Mouse (Mus musculus): ENCODE data around the gene Mtor. TPM values are rescaled to one million over a fixed set of nuclear protein-coding genes. Genes with fewer than 3 reads are reported as not detected.

The Mtor gene
- polyA plus RNA-seq, 1 experiment from 2014 or later: 33.0 TPM

GRCm38 (mm10) chr4:148563595-148563994, 115.2 kb downstream of the Mtor start:
- H3K4me2 ChIP-seq (ENCODE audit: low read depth, low read length): no peak overlapping the region
- WGBS: 98% methylated on average over 12 of the region's 12 CpGs
- no peak for ATAC-seq (ENCODE audit: low read depth)

GRCm38 (mm10) chr4:148570138-148570537, 121.7 kb downstream of the Mtor start:
- ATAC-seq (ENCODE audit: low read depth): no peak
- WGBS: 92% methylated on average over 10 of the region's 10 CpGs
- H3K9me3 ChIP-seq (ENCODE audit: control insufficient read depth, low read length): no peaks in the 10 kb centered on the region
- H3K4me3 ChIP-seq (ENCODE audit: low read depth, low read length): no peak overlapping the region
- no peak overlapping the region for H3K27ac ChIP-seq (ENCODE audit: low read depth, low read length)
- H3K36me3 ChIP-seq (ENCODE audit: control insufficient read depth, insufficient read depth, low read length): peaks cover 87% of the 10 kb centered on the region
- H3K4me2 ChIP-seq (ENCODE audit: low read depth, low read length): no peak overlapping the region
- H3K9ac ChIP-seq (replicated peaks; ENCODE audit: low read depth, low read length): no peak overlapping the region
- no peaks in the 10 kb centered on the region for H3K27me3 ChIP-seq (ENCODE audit: control insufficient read depth, insufficient read depth, low read length)
- no peaks in the 10 kb centered on the region for H3K4me1 ChIP-seq (ENCODE audit: control insufficient read depth, insufficient read depth, low read length)

More at GRCm38 (mm10) chr4:148563595-148563994, 115.2 kb downstream of the Mtor start:
- Histone ChIP-seq H3K36me3 (ENCODE audit: control insufficient read depth, insufficient read depth, low read length) (peaks cover 78% of the 10 kb centered on the region), H3K4me3 (ENCODE audit: low read depth, low read length) (no peak overlapping the region), H3K4me1 (ENCODE audit: control insufficient read depth, insufficient read depth, low read length) (no peaks in the 10 kb centered on the region), H3K9ac (replicated peaks; ENCODE audit: low read depth, low read length) (no peak overlapping the region), H3K27ac (ENCODE audit: low read depth, low read length) (no peak overlapping the region), H3K9me3 (ENCODE audit: control insufficient read depth, low read length) (no peaks in the 10 kb centered on the region), H3K27me3 (ENCODE audit: control insufficient read depth, insufficient read depth, low read length) (no peaks in the 10 kb centered on the region)

- H3K4me1 ChIP-seq (ENCODE audit: control insufficient read depth, insufficient read depth, low read length): no peaks in the 10 kb centered on the region
- no peak for ATAC-seq (ENCODE audit: low read depth)
- WGBS: 94% methylated on average over 9 of the region's 9 CpGs
- no peak overlapping the region for H3K4me3 ChIP-seq (ENCODE audit: low read depth, low read length)
- H3K27me3 ChIP-seq (ENCODE audit: control insufficient read depth, insufficient read depth, low read length): no peaks in the 10 kb centered on the region
- peaks cover 87% of the 10 kb centered on the region for H3K36me3 ChIP-seq (ENCODE audit: control insufficient read depth, insufficient read depth, low read length)
- no peaks in the 10 kb centered on the region for H3K9me3 ChIP-seq (ENCODE audit: control insufficient read depth, low read length)
- H3K4me2 ChIP-seq (ENCODE audit: low read depth, low read length): no peak overlapping the region
- no peak overlapping the region for H3K9ac ChIP-seq (replicated peaks; ENCODE audit: low read depth, low read length)
- H3K27ac ChIP-seq (ENCODE audit: low read depth, low read length): no peak overlapping the region
Measured at GRCm38 (mm10) chr4:148570693-148571295, 122.4 kb downstream of the Mtor start.

- H3K9me3 ChIP-seq (ENCODE audit: control insufficient read depth, low read length): no peaks in the 10 kb centered on the region
Measured at GRCm38 (mm10) chr4:148573222-148573621, 124.8 kb downstream of the Mtor start.

GRCm38 (mm10) chr4:148580765-148581164, 132.4 kb downstream of the Mtor start:
- H3K27me3 ChIP-seq (ENCODE audit: control insufficient read depth, insufficient read depth, low read length): no peaks in the 10 kb centered on the region
- no peak for ATAC-seq (ENCODE audit: low read depth)
- no peaks in the 10 kb centered on the region for H3K4me1 ChIP-seq (ENCODE audit: control insufficient read depth, insufficient read depth, low read length)
- no peak overlapping the region for H3K27ac ChIP-seq (ENCODE audit: low read depth, low read length)
- H3K9me3 ChIP-seq (ENCODE audit: control insufficient read depth, low read length): no peaks in the 10 kb centered on the region
- WGBS: 90% methylated on average over 9 of the region's 9 CpGs
- no peak overlapping the region for H3K4me2 ChIP-seq (ENCODE audit: low read depth, low read length)
- H3K36me3 ChIP-seq (ENCODE audit: control insufficient read depth, insufficient read depth, low read length): peaks cover 57% of the 10 kb centered on the region
- no peak overlapping the region for H3K9ac ChIP-seq (replicated peaks; ENCODE audit: low read depth, low read length)
- no peak overlapping the region for H3K4me3 ChIP-seq (ENCODE audit: low read depth, low read length)

More at GRCm38 (mm10) chr4:148573222-148573621, 124.8 kb downstream of the Mtor start:
- no peak overlapping the region for H3K9ac ChIP-seq (replicated peaks; ENCODE audit: low read depth, low read length)
- ATAC-seq (ENCODE audit: low read depth): no peak
- no peak overlapping the region for H3K27ac ChIP-seq (ENCODE audit: low read depth, low read length)
- WGBS: 92% methylated on average over 7 of the region's 7 CpGs
- H3K4me1 ChIP-seq (ENCODE audit: control insufficient read depth, insufficient read depth, low read length): no peaks in the 10 kb centered on the region
- H3K27me3 ChIP-seq (ENCODE audit: control insufficient read depth, insufficient read depth, low read length): no peaks in the 10 kb centered on the region
- H3K36me3 ChIP-seq (ENCODE audit: control insufficient read depth, insufficient read depth, low read length): peaks cover 90% of the 10 kb centered on the region
- H3K4me3 ChIP-seq (ENCODE audit: low read depth, low read length): no peak overlapping the region
- no peak overlapping the region for H3K4me2 ChIP-seq (ENCODE audit: low read depth, low read length)

GRCm38 (mm10) chr4:148581422-148581821, 133.0 kb downstream of the Mtor start:
- Histone ChIP-seq H3K4me1 (ENCODE audit: control insufficient read depth, insufficient read depth, low read length) (no peaks in the 10 kb centered on the region), H3K4me2 (ENCODE audit: low read depth, low read length) (no peak overlapping the region), H3K4me3 (ENCODE audit: low read depth, low read length) (no peak overlapping the region), H3K9me3 (ENCODE audit: control insufficient read depth, low read length) (no peaks in the 10 kb centered on the region), H3K27me3 (ENCODE audit: control insufficient read depth, insufficient read depth, low read length) (no peaks in the 10 kb centered on the region), H3K36me3 (ENCODE audit: control insufficient read depth, insufficient read depth, low read length) (peaks cover 50% of the 10 kb centered on the region), H3K27ac (ENCODE audit: low read depth, low read length) (no peak overlapping the region), H3K9ac (replicated peaks; ENCODE audit: low read depth, low read length) (no peak overlapping the region)
- no peak for ATAC-seq (ENCODE audit: low read depth)
- 95% methylated on average over 5 of the region's 5 CpGs for WGBS

GRCm38 (mm10) chr4:148583257-148583656, 134.8 kb downstream of the Mtor start:
- Histone ChIP-seq H3K36me3 (ENCODE audit: control insufficient read depth, insufficient read depth, low read length) (peaks cover 35% of the 10 kb centered on the region), H3K4me1 (ENCODE audit: control insufficient read depth, insufficient read depth, low read length) (no peaks in the 10 kb centered on the region), H3K27me3 (ENCODE audit: control insufficient read depth, insufficient read depth, low read length) (no peaks in the 10 kb centered on the region), H3K4me2 (ENCODE audit: low read depth, low read length) (no peak overlapping the region), H3K9me3 (ENCODE audit: control insufficient read depth, low read length) (no peaks in the 10 kb centered on the region), H3K4me3 (ENCODE audit: low read depth, low read length) (no peak overlapping the region), H3K27ac (ENCODE audit: low read depth, low read length) (no peak overlapping the region), H3K9ac (replicated peaks; ENCODE audit: low read depth, low read length) (no peak overlapping the region)
- 87% methylated on average over 4 of the region's 4 CpGs for WGBS
- no peak for ATAC-seq (ENCODE audit: low read depth)

- WGBS: 84% methylated on average over 9 of the region's 9 CpGs
- Histone ChIP-seq H3K4me2 (ENCODE audit: low read depth, low read length) (no peak overlapping the region), H3K4me1 (ENCODE audit: control insufficient read depth, insufficient read depth, low read length) (peaks cover 3% of the 10 kb centered on the region; the same call in 1 of the 2 replicates), H3K36me3 (ENCODE audit: control insufficient read depth, insufficient read depth, low read length) (peaks cover 4% of the 10 kb centered on the region; the same call in 1 of the 2 replicates), H3K4me3 (ENCODE audit: low read depth, low read length) (no peak overlapping the region), H3K9me3 (ENCODE audit: control insufficient read depth, low read length) (no peaks in the 10 kb centered on the region), H3K9ac (replicated peaks; ENCODE audit: low read depth, low read length) (no peak overlapping the region), H3K27me3 (ENCODE audit: control insufficient read depth, insufficient read depth, low read length) (no peaks in the 10 kb centered on the region), H3K27ac (ENCODE audit: low read depth, low read length) (no peak overlapping the region)
- no peak for ATAC-seq (ENCODE audit: low read depth)
Measured at GRCm38 (mm10) chr4:148586648-148587047, 138.2 kb downstream of the Mtor start.

GRCm38 (mm10) chr4:148588793-148589192, 140.4 kb downstream of the Mtor start:
- Histone ChIP-seq H3K4me1 (ENCODE audit: control insufficient read depth, insufficient read depth, low read length) (peaks cover 15% of the 10 kb centered on the region), H3K9me3 (ENCODE audit: control insufficient read depth, low read length) (no peaks in the 10 kb centered on the region), H3K36me3 (ENCODE audit: control insufficient read depth, insufficient read depth, low read length) (0 out of 2 replicates have a peak, but pooled peaks cover 6% of the 10 kb centered on the region), H3K27ac (ENCODE audit: low read depth, low read length) (no peak overlapping the region), H3K9ac (replicated peaks; ENCODE audit: low read depth, low read length) (no peak overlapping the region), H3K27me3 (ENCODE audit: control insufficient read depth, insufficient read depth, low read length) (no peaks in the 10 kb centered on the region), H3K4me3 (ENCODE audit: low read depth, low read length) (no peak overlapping the region), H3K4me2 (ENCODE audit: low read depth, low read length) (no peak overlapping the region)
- WGBS: 80% methylated on average over 9 of the region's 9 CpGs
- no peak for ATAC-seq (ENCODE audit: low read depth)
